Mouse (Mus musculus) sigmoid colon, adult 10 weeks (tissue): ENCODE measurements around the gene Gm45261. TPM values are rescaled to one million over a fixed set of nuclear protein-coding genes. Genes with fewer than 3 reads are reported as not detected.

Experiments used
- polyA plus RNA-seq: library from polyadenylated mRNA; stranded (reverse); fragments of 350-450 nt; fragmentation: Illumina TruSeq; extraction: RNeasy Lipid Tissue Mini Kit (QIAGEN cat#74804); gene quantifications from one replicate; pipeline ENCODE4 v1.2.3, GENCODE M21; 2014; ENCODE audit warnings: low read depth, low replicate concordance

Gm45261 gene
- not detected for polyA plus RNA-seq

GRCm38 (mm10) chr1:80461348-80461747 lies at the start of gene Gm45261:
TSS of gene Gm45261 (minus strand) at chr1:80461448.

Other genes starting within 250 kb of the Gm45261 start
- 0.38 TPM for gene Fam124b, start 243.0 kb downstream of the Gm45261 start, polyA plus RNA-seq
- 467 TPM for gene Cul3, start 121.0 kb downstream of the Gm45261 start, polyA plus RNA-seq